Mouse (Mus musculus) erythroblast, embryonic 14.5 days (primary cell): Measurements from ENCODE around the gene 1700015G11Rik.

ENCODE experiments used
- GATA1 ChIP-seq: IDR thresholded peaks from 2 replicates; pipeline ENCODE4 v1.6.1; 2012; ENCODE audit warnings: low read length, inconsistent platforms, mixed read lengths
- TAL1 ChIP-seq: IDR thresholded peaks from 3 replicates; pipeline ENCODE4 v1.6.1; 2012; ENCODE audit warnings: low read length, inconsistent platforms, mixed read lengths

DNA sequence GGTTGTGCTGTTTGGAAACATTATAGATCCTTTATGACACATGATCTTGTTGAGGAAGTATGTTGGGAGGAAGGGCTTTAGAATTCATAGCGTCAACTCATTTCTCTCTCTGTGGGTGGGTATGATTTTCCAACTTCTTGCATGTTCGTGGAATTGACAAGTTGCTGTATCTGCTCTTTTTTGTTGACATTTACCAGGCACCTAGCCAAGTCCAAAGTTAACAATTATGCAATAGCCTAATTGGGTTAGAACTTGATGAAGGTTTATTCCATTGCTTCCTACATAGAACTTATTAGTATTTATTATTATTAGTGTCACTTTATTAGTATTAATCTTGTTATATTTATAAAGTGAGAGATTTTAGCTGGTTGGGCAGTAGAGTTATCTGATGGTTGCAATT lies 40.3 kb upstream of the 1700015G11Rik start:
- no peak for TF ChIP-seq GATA1
- TF ChIP-seq TAL1: no peak
